Mouse (Mus musculus) intestine, postnatal 0 days (tissue): ENCODE data around the gene Lrrtm3. TPM values are rescaled to one million over a fixed set of nuclear protein-coding genes. Genes with fewer than 3 reads are reported as not detected.

Experiments used
- ATAC-seq: fragments of 200-750 bp; cut with Nextera tagmentation; 2 replicates; pipeline ENCODE4 v1.8.0; 2017; ENCODE audit warnings: mild to moderate bottlenecking, moderate TSS enrichment, moderate library complexity
- H3K27ac ChIP-seq: fragments of 300-500 bp; sonication (generic); 2 replicates; pipeline ENCODE4 v1.5.1; 2014; ENCODE audit warnings: mild to moderate bottlenecking, low read depth, low read length, moderate library complexity
- H3K27me3 ChIP-seq: fragments of 300-500 bp; sonication (generic); replicated peaks from 2 replicates; pipeline ENCODE4 v1.6.1; 2014; ENCODE audit warnings: low read length, mixed read lengths; ENCODE audit not compliant: control insufficient read depth, insufficient read depth
- H3K36me3 ChIP-seq: fragments of 300-500 bp; sonication (generic); 2 replicates; pipeline ENCODE4 v1.6.1; 2014; ENCODE audit warnings: mild to moderate bottlenecking, moderate library complexity; ENCODE audit not compliant: control insufficient read depth, insufficient read depth
- H3K4me1 ChIP-seq: fragments of 300-500 bp; sonication (generic); replicated peaks from 2 replicates; pipeline ENCODE4 v1.6.1; 2014; ENCODE audit warnings: antibody characterized with exemption, low read length, mixed read lengths; ENCODE audit not compliant: control insufficient read depth, insufficient read depth
- H3K4me2 ChIP-seq: fragments of 300-500 bp; sonication (generic); replicated peaks from 2 replicates; pipeline ENCODE4 v1.6.1; 2014; ENCODE audit warnings: low read depth, mild to moderate bottlenecking, moderate library complexity
- H3K4me3 ChIP-seq: fragments of 300-500 bp; sonication (generic); 2 replicates; pipeline ENCODE4 v1.5.1; 2014; ENCODE audit warnings: low read depth, low read length
- H3K9ac ChIP-seq: fragments of 300-500 bp; sonication (generic); 2 replicates; pipeline ENCODE4 v1.6.1; 2014; ENCODE audit warnings: mild to moderate bottlenecking, low read depth, low read length
- H3K9me3 ChIP-seq: fragments of 300-500 bp; sonication (generic); 2 replicates; pipeline ENCODE4 v1.6.1; 2016; ENCODE audit warnings: mixed run types; ENCODE audit not compliant: control insufficient read depth
- CTCF ChIP-seq: sonication (generic); IDR thresholded peaks from 2 replicates; pipeline ENCODE4 v1.5.1; 2016; ENCODE audit warnings: low read depth, mild to moderate bottlenecking, control low read depth, antibody characterized with exemption, moderate library complexity
- WGBS: fragments of 180-500 bp; shearing (Covaris S2); extraction: QIAGEN DNeasy Blood & Tissue Kit; methylation state at CpG from one replicate; pipeline ENCODE4 v1.1.7; 2014; 5-methylcytosine and 5-hydroxymethylcytosine counted together
- polyA plus RNA-seq: library from polyadenylated mRNA; unstranded; fragments of >200 nt; fragmentation: Nextera tagmentation; extraction: Ambion mirVana; gene quantifications from 2 replicates; pipeline ENCODE4 v1.2.1, GENCODE M21; 2015

The Lrrtm3 gene
- polyA plus RNA-seq, 1 experiment from 2014 or later, result 1.6 TPM

GRCm38 (mm10) chr10:63979410-63979809 lies 110.7 kb downstream of the Lrrtm3 start:
- H3K27ac ChIP-seq, result no peak overlapping the region
- TF ChIP-seq CTCF, result no peak
- H3K9me3 ChIP-seq, result no peaks in the 10 kb centered on the region
- ATAC-seq, result no peak
- 33% methylated on average over 2 of the region's 2 CpGs for WGBS
- no peak overlapping the region for H3K4me2 ChIP-seq
- H3K36me3 ChIP-seq, result no peaks in the 10 kb centered on the region
- H3K9ac ChIP-seq, result no peak overlapping the region
- H3K27me3 ChIP-seq, result no peaks in the 10 kb centered on the region
- no peak overlapping the region for H3K4me3 ChIP-seq
- H3K4me1 ChIP-seq, result no peaks in the 10 kb centered on the region

GRCm38 (mm10) chr10:63978969-63979368 lies 111.1 kb downstream of the Lrrtm3 start:
- no peaks in the 10 kb centered on the region for H3K36me3 ChIP-seq
- no peaks in the 10 kb centered on the region for H3K27me3 ChIP-seq
- no peak overlapping the region for H3K27ac ChIP-seq
- 64% methylated on average over 5 of the region's 5 CpGs for WGBS
- H3K4me2 ChIP-seq, result no peak overlapping the region
- no peak overlapping the region for H3K9ac ChIP-seq
- no peak overlapping the region for H3K4me3 ChIP-seq
- H3K4me1 ChIP-seq, result no peaks in the 10 kb centered on the region
- no peaks in the 10 kb centered on the region for H3K9me3 ChIP-seq
- ATAC-seq, result no peak
- TF ChIP-seq CTCF, result no peak

DNA sequence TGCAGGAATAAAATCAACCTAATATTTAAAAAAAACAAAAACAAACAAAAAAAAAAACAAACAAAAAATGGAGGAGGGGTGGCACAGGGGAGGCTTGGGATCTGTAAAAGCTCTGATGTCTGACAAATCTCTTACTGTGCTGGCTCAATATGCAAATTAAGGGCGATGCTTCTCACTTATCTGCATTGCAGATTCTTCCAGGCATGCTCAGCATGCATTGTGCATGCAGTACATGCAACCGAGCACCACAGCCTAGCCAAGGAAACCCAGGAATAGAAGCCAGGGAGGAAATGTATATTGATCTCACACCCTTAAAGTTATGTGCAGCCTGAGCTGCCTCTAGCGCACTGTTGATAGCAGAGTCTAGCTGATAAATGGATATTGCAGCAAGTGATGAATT lies 111.5 kb downstream of the Lrrtm3 start:
- Histone ChIP-seq H3K4me3 (no peak overlapping the region), H3K9ac (no peak overlapping the region), H3K4me1 (no peaks in the 10 kb centered on the region), H3K27ac (no peak overlapping the region), H3K4me2 (no peak overlapping the region), H3K27me3 (no peaks in the 10 kb centered on the region), H3K36me3 (no peaks in the 10 kb centered on the region), H3K9me3 (no peaks in the 10 kb centered on the region)
- no peak for TF ChIP-seq CTCF
- WGBS, result 26% methylated on average over 3 of the region's 3 CpGs
- no peak for ATAC-seq

DNA sequence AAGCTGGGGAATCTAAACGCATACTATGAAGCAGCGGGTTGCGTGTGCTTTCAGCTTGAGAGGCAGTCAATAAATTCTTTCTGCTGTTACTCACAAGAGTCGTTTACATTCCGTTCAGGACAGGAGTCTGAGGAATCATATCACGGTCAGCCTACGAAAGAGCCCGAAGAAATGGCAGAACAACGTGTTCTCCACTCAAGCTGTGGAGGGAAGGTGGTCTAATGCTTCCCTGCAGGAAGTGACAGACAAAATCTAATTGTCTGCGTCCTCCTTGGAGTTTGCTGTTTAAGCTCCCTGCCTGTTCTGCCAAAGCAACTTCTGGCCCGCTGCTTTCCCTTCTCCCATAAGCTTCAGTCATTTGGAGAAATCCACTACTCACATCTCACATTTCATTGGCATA lies 112.0 kb downstream of the Lrrtm3 start:
- Histone ChIP-seq H3K4me3 (no peak overlapping the region), H3K9ac (no peak overlapping the region)
- ATAC-seq, result no peak

DNA sequence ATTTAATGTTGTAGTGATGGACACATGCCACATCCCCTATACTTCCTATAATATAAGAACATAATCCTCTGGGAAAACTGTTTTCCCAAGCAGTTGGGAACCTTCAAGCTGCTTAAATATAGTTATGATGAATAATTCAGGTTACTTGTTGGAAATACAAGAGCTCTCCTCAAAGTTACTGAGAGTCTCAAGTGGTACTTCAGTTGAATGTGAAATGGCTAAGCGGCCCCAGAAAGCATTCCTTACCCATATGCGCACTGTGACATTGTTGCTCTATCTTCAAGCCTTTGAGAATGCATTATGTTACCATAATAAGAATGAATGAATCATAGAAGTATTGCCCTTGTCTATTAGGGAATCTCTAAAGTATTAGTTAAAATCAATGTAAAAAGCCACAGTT lies 117.8 kb downstream of the Lrrtm3 start:
- no peak for ATAC-seq
- Histone ChIP-seq H3K27me3 (no peaks in the 10 kb centered on the region), H3K9ac (no peak overlapping the region), H3K4me3 (no peak overlapping the region), H3K4me1 (no peaks in the 10 kb centered on the region), H3K27ac (no peak overlapping the region), H3K4me2 (no peak overlapping the region), H3K36me3 (no peaks in the 10 kb centered on the region), H3K9me3 (no peaks in the 10 kb centered on the region)
- 84% methylated on average over 2 of the region's 2 CpGs for WGBS
- no peak for TF ChIP-seq CTCF

More for the DNA sequence above, 112.0 kb downstream of the Lrrtm3 start:
- Histone ChIP-seq H3K9me3 (no peaks in the 10 kb centered on the region), H3K27me3 (no peaks in the 10 kb centered on the region), H3K4me1 (no peaks in the 10 kb centered on the region), H3K4me2 (peak overlapping the region; percentile 41), H3K36me3 (no peaks in the 10 kb centered on the region), H3K27ac (no peak overlapping the region)
- no peak for TF ChIP-seq CTCF
- WGBS, result 11% methylated on average over 11 of the region's 11 CpGs

GRCm38 (mm10) chr10:63954308-63954930 lies 135.7 kb downstream of the Lrrtm3 start:
- Histone ChIP-seq H3K27ac (no peak overlapping the region), H3K36me3 (no peaks in the 10 kb centered on the region), H3K4me3 (no peak overlapping the region), H3K27me3 (no peaks in the 10 kb centered on the region), H3K9me3 (no peaks in the 10 kb centered on the region), H3K9ac (no peak overlapping the region), H3K4me2 (no peak overlapping the region), H3K4me1 (no peaks in the 10 kb centered on the region)
- TF ChIP-seq CTCF, result no peak
- WGBS, result 22% methylated on average over 6 of the region's 7 CpGs
- no peak for ATAC-seq

GRCm38 (mm10) chr10:63951481-63951880 lies 138.6 kb downstream of the Lrrtm3 start:
- Histone ChIP-seq H3K9ac (no peak overlapping the region), H3K36me3 (no peaks in the 10 kb centered on the region), H3K9me3 (no peaks in the 10 kb centered on the region), H3K4me3 (no peak overlapping the region), H3K4me2 (no peak overlapping the region), H3K27me3 (no peaks in the 10 kb centered on the region), H3K27ac (no peak overlapping the region), H3K4me1 (no peaks in the 10 kb centered on the region)
- no peak for TF ChIP-seq CTCF
- ATAC-seq, result no peak
- 89% methylated on average over 1 of the region's 1 CpGs for WGBS
